Mouse (Mus musculus): ENCODE measurements around the gene Olfr1504. TPM values are rescaled to one million over a fixed set of nuclear protein-coding genes. Genes with fewer than 3 reads are reported as not detected.
"Not testable (repeated sequence)": the region's sequence is repeated elsewhere in the genome, so short reads cannot be mapped to it uniquely, and the experiment has no call there.

Olfr1504 gene
- not detected in 2 replicates for polyA plus RNA-seq (2012; ENCODE audit: insufficient read depth, insufficient read length, missing spikeins)

GRCm38 (mm10) chr19:13897828-13898227 is at the start of gene Olfr1504:
Gene Olfr1504, minus strand, starts transcription at chr19:13897928.
- Histone ChIP-seq H3K27ac (replicated peaks; ENCODE audit: low read depth, low read length) (no peak within 1 kb of the TSS), H3K4me3 (ENCODE audit: insufficient read depth, low read depth, low read length) (no peak within 1 kb of the TSS), H3K4me1 (ENCODE audit: control insufficient read depth, insufficient read depth, insufficient read length, low read length) (no peaks in the 10 kb centered on the region)

GRCm38 (mm10) chr19:13913230-13913629 is 15.5 kb upstream of the Olfr1504 start, which contains the start of gene Olfr1505:
Gene Olfr1505, plus strand, starts transcription at chr19:13913530.
- Histone ChIP-seq H3K27ac (replicated peaks; ENCODE audit: low read depth, low read length) (no peak within 1 kb of the TSS), H3K4me3 (ENCODE audit: insufficient read depth, low read depth, low read length) (no peak within 1 kb of the TSS), H3K4me1 (ENCODE audit: control insufficient read depth, insufficient read depth, insufficient read length, low read length) (no peaks in the 10 kb centered on the region)

- Histone ChIP-seq H3K4me3 (ENCODE audit: insufficient read depth, low read depth, low read length) (no peak within 1 kb of the TSS), H3K27ac (replicated peaks; ENCODE audit: low read depth, low read length) (no peak within 1 kb of the TSS), H3K4me1 (ENCODE audit: control insufficient read depth, insufficient read depth, insufficient read length, low read length) (no peaks in the 10 kb centered on the region)
These were observed 36.2 kb downstream of the Olfr1504 start, which contains the start of gene Olfr1502 for GRCm38 (mm10) chr19:13861495-13861894. Gene Olfr1502, plus strand, starts transcription at chr19:13861795.

- H3K4me1 ChIP-seq (ENCODE audit: control insufficient read depth, insufficient read depth, insufficient read length, low read length); H3K27ac ChIP-seq (replicated peaks; ENCODE audit: low read depth, low read length); H3K4me3 ChIP-seq (ENCODE audit: insufficient read depth, low read depth, low read length): not testable (repeated sequence)
These were observed 47.1 kb downstream of the Olfr1504 start, which contains the start of gene Olfr1501 for GRCm38 (mm10) chr19:13850592-13850991. Gene Olfr1501, minus strand, starts transcription at chr19:13850692.

Other genes with a start within 250 kb of the Olfr1504 start
- gene Olfr1490, start 246.8 kb downstream of the Olfr1504 start, polyA plus RNA-seq (2012; ENCODE audit: insufficient read depth, insufficient read length, missing spikeins): not detected in 2 replicates
- gene Olfr1491, start 200.7 kb downstream of the Olfr1504 start, polyA plus RNA-seq (2012; ENCODE audit: insufficient read depth, insufficient read length, missing spikeins): not detected in 2 replicates
- not detected in 2 replicates for gene Olfr1493-ps1, start 174.7 kb downstream of the Olfr1504 start, polyA plus RNA-seq (2012; ENCODE audit: insufficient read depth, insufficient read length, missing spikeins)
- gene Olfr1494, start 158.2 kb downstream of the Olfr1504 start, polyA plus RNA-seq (2012; ENCODE audit: insufficient read depth, insufficient read length, missing spikeins): not detected in 2 replicates
- not detected in 2 replicates for gene Olfr1495, start 133.3 kb downstream of the Olfr1504 start, polyA plus RNA-seq (2012; ENCODE audit: insufficient read depth, insufficient read length, missing spikeins)
- gene Olfr1496, start 120.0 kb downstream of the Olfr1504 start, polyA plus RNA-seq (2012; ENCODE audit: insufficient read depth, insufficient read length, missing spikeins): not detected in 2 replicates
- gene Olfr1497, start 99.7 kb downstream of the Olfr1504 start, polyA plus RNA-seq (2012; ENCODE audit: insufficient read depth, insufficient read length, missing spikeins): not detected in 2 replicates
- not detected in 2 replicates for gene Olfr1499, start 78.5 kb downstream of the Olfr1504 start, polyA plus RNA-seq (2012; ENCODE audit: insufficient read depth, insufficient read length, missing spikeins)
- not detected in 2 replicates for gene Olfr1500, start 67.4 kb downstream of the Olfr1504 start, polyA plus RNA-seq (2012; ENCODE audit: insufficient read depth, insufficient read length, missing spikeins)
- not detected in 2 replicates for gene Olfr1501, start 47.2 kb downstream of the Olfr1504 start, polyA plus RNA-seq (2012; ENCODE audit: insufficient read depth, insufficient read length, missing spikeins)
- gene Olfr1502, start 36.1 kb downstream of the Olfr1504 start, polyA plus RNA-seq (2012; ENCODE audit: insufficient read depth, insufficient read length, missing spikeins): not detected in 2 replicates
- not detected in 2 replicates for gene Olfr1505, start 15.6 kb upstream of the Olfr1504 start, polyA plus RNA-seq (2012; ENCODE audit: insufficient read depth, insufficient read length, missing spikeins)

Measured in brown adipose tissue, adult 24 weeks (tissue).